ENCODE assay signal across 22 mouse cellular contexts in the genomic region with DNA sequence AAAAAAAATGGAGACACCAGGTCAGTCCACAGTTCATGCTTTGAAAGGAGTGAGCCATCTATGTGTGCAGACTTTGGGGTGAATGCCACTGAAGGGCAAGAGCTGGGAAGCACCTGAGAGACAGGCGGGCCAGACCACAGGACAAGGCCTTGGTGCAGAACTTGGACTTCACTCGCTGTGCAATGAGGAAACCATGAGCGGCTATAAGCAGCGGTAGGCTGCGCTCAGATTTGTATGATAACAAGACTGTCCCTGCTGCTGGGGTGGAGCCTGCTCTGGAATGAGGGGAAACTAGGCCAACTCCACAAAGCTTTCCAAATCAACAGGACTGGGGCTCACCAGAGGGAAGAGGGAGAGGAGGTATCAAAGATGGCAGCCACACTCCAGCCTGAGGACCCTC. TPM values are rescaled to one million over a fixed set of nuclear protein-coding genes. Genes with fewer than 3 reads are reported as not detected.
DNase-seq lines count a peak whose midpoint lies in the region; ATAC-seq lines count a peak whose summit lies in the region.
"Had no signal": no experiment of that assay in that cellular context is flagged by ENCODE, and none has a peak within 500 bp of the region (broad histone marks: within the 10 kb centered on the region; RNA-seq: fewer than 3 reads in every experiment).

No protein-coding gene starts in this region.

- ATAC-seq in liver, embryonic 16.5 days (ENCODE audit: low read depth) = peak; percentile 62
- ATAC-seq: forebrain, embryonic 13.5 days; forebrain, postnatal 0 days; Patski had no signal

- DNase-seq in kidney, postnatal 36 days = peak; percentile 18 to 23
- DNase-seq in kidney, adult 9 months = no peak
- peak; percentile 26 for DNase-seq in retina, postnatal 1 day
- DNase-seq in retina, embryonic 14.5 days (ENCODE audit: low spot score) = no peak
- DNase-seq in gastrocnemius, adult 8-10 months (ENCODE audit: low spot score in 2 of 2) = no peak
- no peak for DNase-seq in T-cell, adult 2 months (ENCODE audit: low spot score)
- DNase-seq: adrenal gland, adult 2 months; adrenal gland, postnatal 25 days; cerebellum, adult 18-20 months; cerebellum, adult 9-11 months; cerebellum, postnatal 36 days; forebrain, postnatal 0 days; gastrocnemius, adult 2 months; gastrocnemius, postnatal 36 days; heart, adult 11 months; heart, postnatal 36 days had no signal

- no peaks in the 10 kb centered on the region for H3K36me3 ChIP-seq in liver, embryonic 16.5 days (ENCODE audit: control insufficient read depth, insufficient read depth)
- H3K36me3 ChIP-seq: embryonic facial prominence, embryonic 13.5 days; heart, embryonic 13.5 days had no signal

- H3K4me3 ChIP-seq in liver, embryonic 16.5 days (ENCODE audit: low read depth, low read length) = no peak overlapping the region
- H3K4me3 ChIP-seq: embryonic facial prominence, embryonic 13.5 days; forebrain, embryonic 13.5 days; gastrocnemius, adult 2 months; heart, embryonic 13.5 days had no signal

- WGBS in liver, embryonic 16.5 days (ENCODE audit: insufficient replicate concordance) = 65% methylated on average over 5 of the region's 5 CpGs

- H3K27ac ChIP-seq in liver, embryonic 16.5 days (ENCODE audit: low read length) = no peak overlapping the region; the same call in 1 of the 2 replicates
- H3K27ac ChIP-seq: embryonic facial prominence, embryonic 13.5 days; forebrain, embryonic 13.5 days; gastrocnemius, adult 2 months; heart, embryonic 13.5 days had no signal

- no peaks in the 10 kb centered on the region for H3K27me3 ChIP-seq in liver, embryonic 16.5 days (ENCODE audit: control insufficient read depth, insufficient read depth, low read depth, low read length)
- H3K27me3 ChIP-seq: CH12.LX; embryonic facial prominence, embryonic 13.5 days; forebrain, embryonic 13.5 days; heart, embryonic 13.5 days; Patski had no signal

- peaks cover 31% of the 10 kb centered on the region for H3K4me1 ChIP-seq in liver, embryonic 16.5 days (ENCODE audit: control insufficient read depth, low read depth, low read length)
- H3K4me1 ChIP-seq: forebrain, embryonic 13.5 days had no signal

- H3K9me3 ChIP-seq in liver, embryonic 16.5 days (replicated peaks; ENCODE audit: control insufficient read depth, low read length) = no peaks in the 10 kb centered on the region
- H3K9me3 ChIP-seq: embryonic facial prominence, embryonic 13.5 days; forebrain, embryonic 13.5 days; heart, embryonic 13.5 days had no signal

- H3K4me2 ChIP-seq in liver, embryonic 16.5 days (ENCODE audit: low read depth, low read length) = no peak overlapping the region
- H3K4me2 ChIP-seq: embryonic facial prominence, embryonic 13.5 days; forebrain, embryonic 13.5 days; heart, embryonic 13.5 days had no signal

- no peak overlapping the region; the same call in 1 of the 2 replicates for H3K9ac ChIP-seq in liver, embryonic 16.5 days (ENCODE audit: low read depth, low read length)
- H3K9ac ChIP-seq: embryonic facial prominence, embryonic 13.5 days; forebrain, embryonic 13.5 days; forebrain, postnatal 0 days; heart, embryonic 13.5 days had no signal

RNA-seq across cellular contexts. Expression of a gene that starts 57.3 kb away (rescaled TPM):
- 7.1 and 7.8 TPM in 2 replicates for polyA plus RNA-seq in liver, embryonic 16.5 days (2015; fragmentation: Nextera tagmentation; extraction: Ambion mirVana)
- 10 to 100 TPM; 16.1 to 21.9 (median 20.1) TPM for total RNA-seq in gastrocnemius, adult 8-10 months (2022)

Comparison
In these comparisons a context has a peak if more than half of its experiments do, and no peak if none do; other contexts are left out.
1. DNase-seq: peak in kidney, postnatal 36 days (2 of 2) and retina, postnatal 1 day (single experiment); none in kidney, adult 9 months (single experiment), retina, embryonic 14.5 days (single experiment), gastrocnemius, adult 8-10 months (0 of 2) and T-cell, adult 2 months (single experiment).